Mouse (Mus musculus): ENCODE data around the gene Ggt5. TPM values are rescaled to one million over a fixed set of nuclear protein-coding genes. Genes with fewer than 3 reads are reported as not detected.

Ggt5 gene
- polyA plus RNA-seq, 1 experiment from 2014 or later, result 6.1 TPM

DNA sequence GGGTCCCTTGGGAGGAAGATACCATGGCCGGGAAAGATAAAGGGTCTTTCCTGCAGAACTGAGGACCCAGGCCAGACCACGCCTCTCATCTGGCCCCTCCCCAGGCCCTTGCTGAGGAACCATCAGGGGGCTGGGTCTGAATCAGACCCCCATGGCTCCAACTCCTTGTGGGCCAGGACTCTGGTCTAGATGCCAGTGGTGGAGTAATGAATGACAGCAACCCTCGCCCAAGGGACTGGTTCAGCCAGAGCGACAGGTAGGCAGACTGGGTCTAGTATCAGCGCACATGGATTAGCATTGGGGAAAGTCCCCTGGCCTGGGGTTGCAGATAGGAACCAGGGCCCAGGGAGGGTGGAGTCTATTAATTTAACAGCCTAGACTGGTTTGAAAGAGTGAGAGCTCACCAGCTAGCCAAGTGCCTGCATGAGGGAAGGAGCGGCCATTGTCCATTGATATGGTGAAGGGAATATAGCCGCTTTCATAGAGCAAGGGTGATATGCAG, 52.6 kb downstream of the Ggt5 start:
- 79% methylated on average over 7 of the region's 7 CpGs for WGBS
- Histone ChIP-seq H3K4me2 (no peak overlapping the region), H3K27ac (ENCODE audit: poor library complexity, severe bottlenecking) (no peak overlapping the region), H3K27me3 (replicated peaks) (0 out of 2 replicates have a peak, but pooled peaks cover 5% of the 10 kb centered on the region), H3K36me3 (peaks cover 15% of the 10 kb centered on the region), H3K9me3 (replicated peaks) (no peaks in the 10 kb centered on the region), H3K4me3 (no peak overlapping the region), H3K4me1 (replicated peaks) (peaks cover 17% of the 10 kb centered on the region), H3K9ac (no peak overlapping the region)
- no peak for ATAC-seq (ENCODE audit: insufficient number of reproducible peaks, low FRiP score)

DNA sequence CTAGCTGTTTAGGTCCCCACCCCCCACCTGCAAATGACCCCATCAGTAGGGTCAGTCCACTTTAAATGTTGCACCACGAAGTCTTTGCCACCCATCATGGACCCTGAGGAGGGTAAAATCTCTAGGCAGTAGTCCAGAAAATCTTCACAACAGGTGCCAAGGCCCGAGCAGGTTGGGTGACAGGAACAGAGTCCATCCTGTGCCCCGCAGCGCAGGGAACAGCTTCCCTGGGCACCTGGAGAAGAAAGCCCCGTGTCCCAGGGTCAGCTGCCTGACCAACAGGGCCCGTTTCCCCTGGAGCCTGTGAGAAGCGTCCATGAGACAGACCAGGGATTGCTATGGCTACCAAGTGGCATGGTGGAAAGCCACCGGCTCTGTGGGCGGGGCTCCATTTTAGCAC, 53.3 kb downstream of the Ggt5 start:
- 0 out of 2 replicates have a peak, but pooled peaks cover 5% of the 10 kb centered on the region for H3K27me3 ChIP-seq (replicated peaks)
- H3K9me3 ChIP-seq (replicated peaks), result no peaks in the 10 kb centered on the region
- H3K27ac ChIP-seq (ENCODE audit: poor library complexity, severe bottlenecking), result no peak overlapping the region
- ATAC-seq (ENCODE audit: insufficient number of reproducible peaks, low FRiP score), result no peak
- H3K9ac ChIP-seq, result no peak overlapping the region
- peaks cover 23% of the 10 kb centered on the region for H3K4me1 ChIP-seq (replicated peaks)
- H3K4me2 ChIP-seq, result no peak overlapping the region
- peaks cover 15% of the 10 kb centered on the region for H3K36me3 ChIP-seq
- 74% methylated on average over 9 of the region's 9 CpGs for WGBS
- H3K4me3 ChIP-seq, result no peak overlapping the region

DNA sequence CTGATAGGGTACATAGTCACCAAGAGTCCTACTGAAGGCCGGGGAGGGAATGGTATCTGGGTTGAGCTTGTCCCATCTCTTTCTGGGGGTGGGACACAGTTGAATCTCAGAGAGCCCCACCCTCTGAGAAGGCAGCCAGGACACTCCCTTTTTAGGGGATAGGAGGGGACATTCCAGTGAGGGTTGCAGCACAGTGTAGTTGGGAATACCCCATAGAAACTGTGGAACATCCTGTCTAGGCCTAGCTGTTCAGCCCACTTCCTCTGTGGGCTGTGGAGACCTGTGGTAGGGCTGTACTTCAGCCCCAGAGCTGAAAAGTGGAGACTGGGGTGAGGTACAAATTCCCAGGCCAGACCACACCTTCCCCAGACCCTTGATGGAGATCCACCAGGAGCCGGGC, 53.8 kb downstream of the Ggt5 start:
- Histone ChIP-seq H3K27ac (ENCODE audit: poor library complexity, severe bottlenecking) (no peak overlapping the region), H3K4me2 (no peak overlapping the region), H3K9ac (0 out of 2 replicates have a peak overlapping the region, but pooled peaks have one; percentile 43), H3K4me3 (no peak overlapping the region), H3K4me1 (replicated peaks) (peaks cover 28% of the 10 kb centered on the region), H3K36me3 (peaks cover 19% of the 10 kb centered on the region), H3K9me3 (replicated peaks) (no peaks in the 10 kb centered on the region), H3K27me3 (replicated peaks) (0 out of 2 replicates have a peak, but pooled peaks cover 5% of the 10 kb centered on the region)
- no peak for ATAC-seq (ENCODE audit: insufficient number of reproducible peaks, low FRiP score)
- 90% methylated on average over 2 of the region's 2 CpGs for WGBS

DNA sequence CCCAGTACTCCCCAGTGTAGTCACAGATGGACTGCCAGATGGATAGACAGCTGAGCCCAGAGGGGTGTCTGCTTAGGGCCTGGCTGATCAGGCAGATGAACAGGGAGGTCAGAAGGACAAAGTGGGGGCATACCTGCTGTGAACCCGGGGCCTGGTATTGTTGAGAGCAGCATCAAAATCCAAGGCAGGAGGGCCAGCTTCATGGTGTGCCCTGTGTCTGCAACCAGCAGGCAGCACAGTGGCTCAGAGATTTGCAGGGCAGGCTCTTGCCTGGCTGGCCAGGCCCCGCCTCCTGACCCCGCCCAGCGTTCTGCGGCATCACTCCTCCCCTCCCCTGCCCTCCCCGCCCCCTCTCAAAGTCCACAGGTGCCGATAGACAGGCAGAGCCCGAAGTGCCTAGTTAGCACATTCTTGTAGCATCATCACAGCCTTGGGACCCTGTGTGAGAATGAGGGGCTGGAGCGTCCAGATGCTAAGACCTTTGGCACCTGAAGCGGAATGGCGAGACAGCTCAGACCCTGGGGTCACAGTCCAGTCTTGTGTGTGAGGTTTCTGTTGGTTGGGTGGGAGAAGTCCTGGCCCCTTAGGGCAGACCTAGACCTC, 54.7 kb downstream of the Ggt5 start, which contains the start of gene Susd2:
TSS of gene Susd2 (minus strand) at position 268 of the 603 bp plus-strand sequence.
- WGBS, result 3% methylated on average over 11 of the region's 11 CpGs
- Histone ChIP-seq H3K9me3 (replicated peaks) (no peaks in the 10 kb centered on the region), H3K27me3 (replicated peaks) (0 out of 2 replicates have a peak, but pooled peaks cover 5% of the 10 kb centered on the region), H3K4me2 (peak within 1 kb of the TSS; percentile 53), H3K27ac (ENCODE audit: poor library complexity, severe bottlenecking) (no peak within 1 kb of the TSS), H3K4me3 (no peak within 1 kb of the TSS), H3K9ac (0 out of 2 replicates have a peak within 1 kb of the TSS, but pooled peaks have one; percentile 43), H3K36me3 (peaks cover 28% of the 10 kb centered on the region), H3K4me1 (replicated peaks) (peaks cover 30% of the 10 kb centered on the region)
- peak; percentile 54; the same call in 1 of the 2 replicates for ATAC-seq (ENCODE audit: insufficient number of reproducible peaks, low FRiP score)

DNA sequence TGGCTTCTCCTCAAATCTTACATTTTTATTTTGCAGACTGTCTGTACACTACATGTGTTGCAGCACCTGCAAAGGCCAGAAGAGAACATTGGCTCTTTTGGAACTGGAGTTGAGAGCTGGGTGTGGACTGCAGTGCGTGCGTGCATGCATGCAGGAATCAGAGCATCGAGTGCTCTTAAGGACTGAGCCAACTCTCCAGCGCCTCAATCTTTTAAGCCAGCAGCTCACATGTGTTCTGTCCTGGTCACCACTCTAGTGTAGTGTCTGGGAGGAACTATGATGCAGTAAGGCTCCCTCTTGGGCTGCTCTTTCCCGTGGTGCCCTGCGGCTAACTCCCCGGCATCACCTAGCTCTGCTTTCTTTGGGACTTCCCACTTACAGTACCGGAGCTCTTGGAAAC, 56.5 kb downstream of the Ggt5 start:
- H3K9ac ChIP-seq, result no peak overlapping the region
- peaks cover 30% of the 10 kb centered on the region for H3K4me1 ChIP-seq (replicated peaks)
- H3K27ac ChIP-seq (ENCODE audit: poor library complexity, severe bottlenecking), result no peak overlapping the region
- H3K36me3 ChIP-seq, result peaks cover 46% of the 10 kb centered on the region
- no peak for ATAC-seq (ENCODE audit: insufficient number of reproducible peaks, low FRiP score)
- H3K4me2 ChIP-seq, result no peak overlapping the region
- H3K4me3 ChIP-seq, result no peak overlapping the region
- WGBS, result 90% methylated on average over 8 of the region's 8 CpGs
- H3K27me3 ChIP-seq (replicated peaks), result no peaks in the 10 kb centered on the region
- no peaks in the 10 kb centered on the region for H3K9me3 ChIP-seq (replicated peaks)

DNA sequence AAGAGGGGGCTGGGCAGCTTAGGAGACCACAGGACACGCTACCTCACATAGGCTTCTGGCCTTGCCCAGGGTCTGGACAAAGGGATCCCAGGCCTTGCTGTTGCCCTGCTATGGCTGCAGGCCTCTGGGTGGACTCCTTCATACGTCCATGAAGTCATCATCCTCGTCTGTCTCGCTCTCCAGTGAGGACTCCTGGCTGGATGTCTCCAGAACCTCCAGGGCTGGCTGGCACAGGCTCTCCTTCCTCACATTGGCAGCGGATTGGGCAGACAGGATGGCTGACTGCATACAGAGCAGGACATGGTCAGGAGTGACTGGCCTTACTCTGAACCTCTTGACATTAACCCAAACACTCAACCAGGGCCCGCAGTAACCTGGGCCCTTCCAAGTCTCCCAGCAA, 57.3 kb downstream of the Ggt5 start:
- Histone ChIP-seq H3K4me2 (no peak overlapping the region), H3K27ac (ENCODE audit: poor library complexity, severe bottlenecking) (no peak overlapping the region), H3K27me3 (replicated peaks) (no peaks in the 10 kb centered on the region), H3K4me3 (no peak overlapping the region), H3K4me1 (replicated peaks) (peaks cover 30% of the 10 kb centered on the region), H3K36me3 (peaks cover 54% of the 10 kb centered on the region), H3K9ac (no peak overlapping the region), H3K9me3 (replicated peaks) (no peaks in the 10 kb centered on the region)
- 88% methylated on average over 6 of the region's 6 CpGs for WGBS
- no peak for ATAC-seq (ENCODE audit: insufficient number of reproducible peaks, low FRiP score)

DNA sequence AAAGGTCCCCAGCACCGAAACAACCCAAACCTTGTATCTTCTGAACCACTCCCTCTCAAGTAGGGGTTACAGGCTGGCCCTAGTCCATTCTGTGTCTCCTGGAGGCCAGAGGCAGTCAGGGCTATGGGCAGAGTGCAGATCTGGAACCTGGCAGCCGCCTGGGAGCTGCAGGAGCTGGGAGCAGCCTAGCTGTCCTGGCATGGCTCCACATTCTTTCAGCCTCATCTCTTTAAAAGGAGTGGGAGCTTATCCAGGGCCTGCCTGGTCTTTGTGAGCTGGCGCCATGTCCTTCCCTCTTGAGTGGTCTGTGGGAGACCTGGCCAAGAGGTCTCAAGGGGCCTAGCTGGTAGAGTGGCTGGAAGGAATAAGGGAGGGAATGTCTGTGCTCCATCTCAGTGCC, 58.2 kb downstream of the Ggt5 start:
- no peak overlapping the region for H3K4me2 ChIP-seq
- ATAC-seq (ENCODE audit: insufficient number of reproducible peaks, low FRiP score), result peak; percentile 31; the same call in 1 of the 2 replicates
- H3K4me1 ChIP-seq (replicated peaks), result peaks cover 30% of the 10 kb centered on the region
- no peaks in the 10 kb centered on the region for H3K9me3 ChIP-seq (replicated peaks)
- no peak overlapping the region for H3K4me3 ChIP-seq
- peaks cover 64% of the 10 kb centered on the region for H3K36me3 ChIP-seq
- no peak overlapping the region for H3K9ac ChIP-seq
- WGBS, result 63% methylated on average over 3 of the region's 3 CpGs
- H3K27ac ChIP-seq (ENCODE audit: poor library complexity, severe bottlenecking), result peak overlapping the region; percentile 91
- no peaks in the 10 kb centered on the region for H3K27me3 ChIP-seq (replicated peaks)

DNA sequence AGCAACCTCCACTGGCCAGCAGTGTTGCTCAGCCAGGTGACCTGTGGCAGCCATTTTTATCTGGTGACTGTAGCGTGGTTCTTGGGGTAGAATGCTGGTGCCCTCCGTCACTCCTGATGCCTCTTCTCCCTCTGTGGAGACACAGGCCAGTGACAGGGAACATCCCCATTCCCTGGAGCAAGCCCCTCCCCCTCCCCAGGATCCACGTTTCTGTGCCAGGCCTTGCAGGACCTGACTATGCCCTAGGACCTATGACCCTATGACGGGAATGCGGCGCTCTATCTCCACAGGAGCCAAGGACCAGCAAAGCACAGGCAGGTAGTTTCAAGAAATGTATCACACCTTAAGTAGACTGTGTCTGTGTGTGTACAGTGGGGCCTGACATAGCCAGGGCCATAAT, 59.0 kb downstream of the Ggt5 start:
- peaks cover 27% of the 10 kb centered on the region for H3K4me1 ChIP-seq (replicated peaks)
- H3K27ac ChIP-seq (ENCODE audit: poor library complexity, severe bottlenecking), result peak overlapping the region; percentile 91
- WGBS, result 90% methylated on average over 6 of the region's 6 CpGs
- peaks cover 71% of the 10 kb centered on the region for H3K36me3 ChIP-seq
- no peak for ATAC-seq (ENCODE audit: insufficient number of reproducible peaks, low FRiP score)
- no peak overlapping the region for H3K9ac ChIP-seq
- no peaks in the 10 kb centered on the region for H3K9me3 ChIP-seq (replicated peaks)
- H3K27me3 ChIP-seq (replicated peaks), result no peaks in the 10 kb centered on the region
- H3K4me2 ChIP-seq, result no peak overlapping the region
- no peak overlapping the region for H3K4me3 ChIP-seq

DNA sequence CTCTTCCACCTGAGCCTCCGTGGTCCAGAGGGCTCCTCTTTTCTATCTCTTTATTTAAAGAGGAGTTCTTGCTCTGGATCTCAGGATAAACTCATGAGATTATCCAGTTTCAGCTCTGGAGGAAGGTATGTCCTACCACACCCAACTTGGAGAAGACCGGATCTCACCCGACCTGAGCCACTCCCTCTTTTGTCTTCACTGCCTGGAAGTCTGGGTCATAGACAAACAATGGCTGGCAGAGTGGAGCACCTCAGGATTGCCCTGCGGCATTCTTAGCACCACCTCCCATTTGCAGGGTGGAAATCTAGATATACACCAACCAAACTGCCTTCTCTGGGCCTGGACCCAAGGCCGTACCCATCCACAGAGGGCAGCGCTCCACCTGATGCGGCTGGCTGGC, 59.9 kb downstream of the Ggt5 start:
- H3K36me3 ChIP-seq, result peaks cover 80% of the 10 kb centered on the region

DNA sequence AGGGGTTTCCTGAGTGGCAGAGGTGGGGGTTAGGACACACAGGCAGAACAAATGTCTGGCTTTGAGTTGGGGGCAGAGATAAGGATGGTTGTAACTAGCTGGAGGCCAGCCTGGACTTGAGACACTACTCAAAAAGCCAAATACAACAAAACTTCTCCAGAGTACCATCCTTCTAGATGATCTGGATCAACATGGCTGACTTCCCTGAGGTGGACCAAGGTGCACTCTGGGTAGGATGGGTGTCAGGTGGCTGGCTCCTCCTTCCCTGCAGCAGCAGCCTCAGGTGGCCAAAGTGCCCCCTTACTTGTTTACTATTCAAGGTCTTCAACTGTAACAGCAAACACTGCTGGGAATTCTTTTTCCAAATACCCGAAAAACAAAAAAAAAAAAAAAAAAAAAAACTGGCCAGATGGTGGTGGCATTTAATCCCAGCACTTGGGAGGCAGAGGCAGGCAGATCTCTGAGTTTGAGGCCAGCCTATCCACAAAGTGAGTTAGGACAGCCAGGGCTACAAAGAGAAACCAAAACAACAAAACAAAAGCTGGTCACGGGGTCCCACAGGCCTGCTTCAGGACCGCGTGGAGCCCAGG, 60.4 kb downstream of the Ggt5 start:
- peaks cover 14% of the 10 kb centered on the region for H3K4me1 ChIP-seq (replicated peaks)
- no peak for ATAC-seq (ENCODE audit: insufficient number of reproducible peaks, low FRiP score)
- H3K9ac ChIP-seq, result no peak overlapping the region
- no peak overlapping the region for H3K4me3 ChIP-seq
- H3K4me2 ChIP-seq, result no peak overlapping the region
- H3K27me3 ChIP-seq (replicated peaks), result no peaks in the 10 kb centered on the region
- H3K36me3 ChIP-seq, result peaks cover 85% of the 10 kb centered on the region
- H3K27ac ChIP-seq (ENCODE audit: poor library complexity, severe bottlenecking), result no peak overlapping the region
- WGBS, result 93% methylated on average over 4 of the region's 4 CpGs
- H3K9me3 ChIP-seq (replicated peaks), result no peaks in the 10 kb centered on the region

More for the DNA sequence above, 59.9 kb downstream of the Ggt5 start:
- no peaks in the 10 kb centered on the region for H3K9me3 ChIP-seq (replicated peaks)
- H3K4me3 ChIP-seq, result no peak overlapping the region
- no peak overlapping the region for H3K27ac ChIP-seq (ENCODE audit: poor library complexity, severe bottlenecking)
- no peak overlapping the region for H3K4me2 ChIP-seq
- H3K9ac ChIP-seq, result no peak overlapping the region
- no peak for ATAC-seq (ENCODE audit: insufficient number of reproducible peaks, low FRiP score)
- 86% methylated on average over 7 of the region's 7 CpGs for WGBS
- H3K27me3 ChIP-seq (replicated peaks), result no peaks in the 10 kb centered on the region
- H3K4me1 ChIP-seq (replicated peaks), result peaks cover 18% of the 10 kb centered on the region

DNA sequence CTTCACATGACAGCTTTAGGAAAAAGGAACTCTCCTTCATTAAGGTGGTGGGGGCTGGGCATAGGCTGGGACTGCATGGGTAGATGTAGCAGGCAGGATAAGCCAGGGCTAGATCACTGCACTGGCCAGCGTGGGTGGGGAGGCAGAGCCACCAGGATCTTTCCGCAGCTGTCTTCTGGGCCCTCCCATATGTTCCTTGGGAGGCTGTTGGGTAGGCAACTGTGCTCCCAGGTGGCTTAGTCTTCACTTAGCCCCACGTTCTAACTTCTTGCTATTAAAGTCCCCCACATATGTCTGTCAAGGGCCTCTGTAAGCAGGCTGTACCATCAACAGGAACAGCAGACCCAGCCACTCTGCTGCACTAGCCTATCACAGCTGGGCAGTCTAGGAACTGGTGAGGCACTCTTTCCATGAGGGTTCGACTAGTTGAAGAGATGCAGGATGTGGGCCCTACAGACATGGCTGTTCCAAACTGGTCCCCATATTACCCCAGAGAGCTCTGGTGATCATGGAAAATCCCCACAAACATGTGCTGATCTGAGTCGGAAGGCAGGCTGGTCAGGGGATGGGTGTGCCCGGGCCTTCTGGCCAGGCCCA, 61.3 kb downstream of the Ggt5 start:
- H3K36me3 ChIP-seq, result peaks cover 90% of the 10 kb centered on the region
- H3K4me1 ChIP-seq (replicated peaks), result peaks cover 14% of the 10 kb centered on the region
- no peak overlapping the region for H3K4me3 ChIP-seq
- H3K27ac ChIP-seq (ENCODE audit: poor library complexity, severe bottlenecking), result no peak overlapping the region
- no peak overlapping the region for H3K4me2 ChIP-seq
- WGBS, result 83% methylated on average over 6 of the region's 6 CpGs
- ATAC-seq (ENCODE audit: insufficient number of reproducible peaks, low FRiP score), result no peak
- H3K9ac ChIP-seq, result no peak overlapping the region
- H3K27me3 ChIP-seq (replicated peaks), result no peaks in the 10 kb centered on the region
- H3K9me3 ChIP-seq (replicated peaks), result no peaks in the 10 kb centered on the region
